Mouse (Mus musculus): ENCODE data around the gene Fam53b. TPM values are rescaled to one million over a fixed set of nuclear protein-coding genes. Genes with fewer than 3 reads are reported as not detected.

Fam53b gene
- total RNA-seq, 2 experiments from 2014 or later, result 22.7 to 25.5 TPM

- peak in 1 of 2 experiments; percentile 61 for DNase-seq
- intact Hi-C loops (cut with DNase I), result loop anchor here (1.0 to 5.0 kb wide), 8 partner anchors 35 to 235 kb away; partner anchors contain the start of genes Eef1akmt2 and Oat
Observed at GRCm38 (mm10) chr7:132811716-132812618, 1.7 kb downstream of the Fam53b start.

GRCm38 (mm10) chr7:132810879-132811278 lies 2.8 kb downstream of the Fam53b start:
- DNase-seq, result peak; percentile 94 to 96
- intact Hi-C loops (cut with DNase I), result loop anchor here (1.0 to 5.0 kb wide), 8 partner anchors 34 to 234 kb away; partner anchors contain the start of genes Eef1akmt2 and Oat

- intact Hi-C loops (cut with DNase I), result loop anchor here (2.0 to 5.0 kb wide), 5 partner anchors 33 to 233 kb away; partner anchors contain the start of genes Eef1akmt2 and Oat
Observed at GRCm38 (mm10) chr7:132810368-132810767, 3.3 kb downstream of the Fam53b start.

GRCm38 (mm10) chr7:132809721-132810120 lies 4.0 kb downstream of the Fam53b start:
- DNase-seq, result no peak
- intact Hi-C loops (cut with DNase I), result loop anchor here (2.0 to 5.0 kb wide), 5 partner anchors 32 to 232 kb away; partner anchors contain the start of genes Eef1akmt2 and Oat

More at GRCm38 (mm10) chr7:132810368-132810767, 3.3 kb downstream of the Fam53b start:
- peak; percentile 57 to 70 for DNase-seq

- peak; percentile 32 to 39 for DNase-seq
- intact Hi-C loops (cut with DNase I), result no loop called here
Observed at GRCm38 (mm10) chr7:132808841-132809682, 4.6 kb downstream of the Fam53b start.

- intact Hi-C loops (cut with DNase I), result no loop called here
- DNase-seq, result no peak
Observed at GRCm38 (mm10) chr7:132808051-132808796, 5.5 kb downstream of the Fam53b start.

GRCm38 (mm10) chr7:132806926-132807857 lies 6.5 kb downstream of the Fam53b start:
- DNase-seq, result peak; percentile 30 to 54
- intact Hi-C loops (cut with DNase I), result no loop called here

GRCm38 (mm10) chr7:132806286-132806685 lies 7.4 kb downstream of the Fam53b start:
- intact Hi-C loops (cut with DNase I), result no loop called here
- DNase-seq, result peak; percentile 65 to 72

GRCm38 (mm10) chr7:132804951-132805350 lies 8.7 kb downstream of the Fam53b start:
- no peak for DNase-seq
- intact Hi-C loops (cut with DNase I), result no loop called here

- intact Hi-C loops (cut with DNase I), result no loop called here
- DNase-seq, result peak; percentile 25
Observed at GRCm38 (mm10) chr7:132804461-132804860, 9.2 kb downstream of the Fam53b start.

- intact Hi-C loops (cut with DNase I), result no loop called here
- DNase-seq, result peak; percentile 44 to 48
Observed at GRCm38 (mm10) chr7:132803962-132804361, 9.7 kb downstream of the Fam53b start.

- peak in 1 of 2 experiments; percentile 3 for DNase-seq
- intact Hi-C loops (cut with DNase I), result no loop called here
Observed at GRCm38 (mm10) chr7:132803336-132803735, 10.3 kb downstream of the Fam53b start.

- intact Hi-C loops (cut with DNase I), result no loop called here
- DNase-seq, result peak; percentile 15 to 29
Observed at GRCm38 (mm10) chr7:132802691-132803090, 11.0 kb downstream of the Fam53b start.

- intact Hi-C loops (cut with DNase I), result no loop called here
- DNase-seq, result peak; percentile 46 to 60
Observed at GRCm38 (mm10) chr7:132802066-132802465, 11.6 kb downstream of the Fam53b start.

- intact Hi-C loops (cut with DNase I), result loop anchor here (2.0 kb wide), 1 partner anchor 19 kb away; no protein-coding TSS in a partner anchor
- peak; percentile 14 to 16 for DNase-seq
Observed at GRCm38 (mm10) chr7:132801509-132801908, 12.2 kb downstream of the Fam53b start.

- intact Hi-C loops (cut with DNase I), result loop anchor here (2.0 kb wide), 1 partner anchor 18 kb away; no protein-coding TSS in a partner anchor
- peak; percentile 17 to 23 for DNase-seq
Observed at GRCm38 (mm10) chr7:132800868-132801267, 12.8 kb downstream of the Fam53b start.

- peak; percentile 29 to 42 for DNase-seq
- intact Hi-C loops (cut with DNase I), result loop anchor here (2.0 kb wide), 1 partner anchor 17 kb away; no protein-coding TSS in a partner anchor
Observed at GRCm38 (mm10) chr7:132799119-132800016, 14.3 kb downstream of the Fam53b start.

GRCm38 (mm10) chr7:132795141-132795540 lies 18.5 kb downstream of the Fam53b start:
- DNase-seq, result no peak
- intact Hi-C loops (cut with DNase I), result no loop called here

Data from heart, postnatal 36 days (tissue).